Mouse (Mus musculus): ENCODE data around the gene Klc1.

- TF ChIP-seq POLR2A (IDR thresholded peaks at IDR 0.05; ENCODE audit: control insufficient read depth, extremely low read depth, insufficient read depth, low read length, poor library complexity) = no peak
- TF ChIP-seq CTCF (IDR thresholded peaks at IDR 0.05; ENCODE audit: borderline replicate concordance, control insufficient read depth, extremely low read depth, insufficient read depth, low read length, poor library complexity) = no peak
These were observed 42.1 kb upstream of the Klc1 start for GRCm38 (mm10) chr12:111716505-111716904.
